Mouse (Mus musculus): ENCODE measurements around the gene Hoxb1. TPM values are rescaled to one million over a fixed set of nuclear protein-coding genes. Genes with fewer than 3 reads are reported as not detected.

Gene Hoxb1
- polyA plus RNA-seq, 1 experiment from 2014 or later, result 0.32 TPM

GRCm38 (mm10) chr11:96321846-96322245 is 43.7 kb upstream of the Hoxb1 start:
- Histone ChIP-seq H3K4me2 (replicated peaks; ENCODE audit: low read depth, low read length) (peak overlapping the region; percentile 95), H3K9ac (replicated peaks; ENCODE audit: low read depth, low read length) (peak overlapping the region; percentile 96), H3K27ac (ENCODE audit: low read length) (peak overlapping the region; percentile 100), H3K27me3 (ENCODE audit: control insufficient read depth, insufficient read depth, low read length) (no peaks in the 10 kb centered on the region), H3K4me3 (ENCODE audit: low read depth, low read length) (peak overlapping the region; percentile 70), H3K9me3 (ENCODE audit: control insufficient read depth, low read depth, low read length) (no peaks in the 10 kb centered on the region), H3K36me3 (ENCODE audit: control insufficient read depth, insufficient read depth, low read length) (peaks cover 3% of the 10 kb centered on the region; the same call in 1 of the 2 replicates), H3K4me1 (ENCODE audit: control insufficient read depth, insufficient read depth, low read length) (peaks cover 8% of the 10 kb centered on the region)
- WGBS, result 8% methylated on average over 5 of the region's 5 CpGs
- no peak for ATAC-seq (ENCODE audit: insufficient number of reproducible peaks, insufficient read depth, low FRiP score, low read depth)

- peaks cover 16% of the 10 kb centered on the region for H3K4me1 ChIP-seq (ENCODE audit: control insufficient read depth, insufficient read depth, low read length)
- no peaks in the 10 kb centered on the region for H3K27me3 ChIP-seq (ENCODE audit: control insufficient read depth, insufficient read depth, low read length)
- peak overlapping the region; percentile 70 for H3K4me3 ChIP-seq (ENCODE audit: low read depth, low read length)
- 9% methylated on average over 6 of the region's 6 CpGs for WGBS
- ATAC-seq (ENCODE audit: insufficient number of reproducible peaks, insufficient read depth, low FRiP score, low read depth), result no peak
- peaks cover 5% of the 10 kb centered on the region; the same call in 1 of the 2 replicates for H3K36me3 ChIP-seq (ENCODE audit: control insufficient read depth, insufficient read depth, low read length)
- H3K27ac ChIP-seq (ENCODE audit: low read length), result peak overlapping the region; percentile 100
- H3K4me2 ChIP-seq (replicated peaks; ENCODE audit: low read depth, low read length), result peak overlapping the region; percentile 95
- no peaks in the 10 kb centered on the region for H3K9me3 ChIP-seq (ENCODE audit: control insufficient read depth, low read depth, low read length)
- peak overlapping the region; percentile 96 for H3K9ac ChIP-seq (replicated peaks; ENCODE audit: low read depth, low read length)
Measured at GRCm38 (mm10) chr11:96322738-96323137, 42.8 kb upstream of the Hoxb1 start.

GRCm38 (mm10) chr11:96323154-96323553 is 42.4 kb upstream of the Hoxb1 start, which contains the start of gene Hoxb3:
TSS of gene Hoxb3 (plus strand) at chr11:96323326.
- peak within 1 kb of the TSS; percentile 100 for H3K27ac ChIP-seq (ENCODE audit: low read length)
- H3K36me3 ChIP-seq (ENCODE audit: control insufficient read depth, insufficient read depth, low read length), result peaks cover 5% of the 10 kb centered on the region; the same call in 1 of the 2 replicates
- H3K9me3 ChIP-seq (ENCODE audit: control insufficient read depth, low read depth, low read length), result no peaks in the 10 kb centered on the region
- peak within 1 kb of the TSS; percentile 96 for H3K9ac ChIP-seq (replicated peaks; ENCODE audit: low read depth, low read length)
- ATAC-seq (ENCODE audit: insufficient number of reproducible peaks, insufficient read depth, low FRiP score, low read depth), result no peak
- peaks cover 18% of the 10 kb centered on the region for H3K4me1 ChIP-seq (ENCODE audit: control insufficient read depth, insufficient read depth, low read length)
- 8% methylated on average over 10 of the region's 10 CpGs for WGBS
- peak within 1 kb of the TSS; percentile 95 for H3K4me2 ChIP-seq (replicated peaks; ENCODE audit: low read depth, low read length)
- peak within 1 kb of the TSS; percentile 70 for H3K4me3 ChIP-seq (ENCODE audit: low read depth, low read length)
- no peaks in the 10 kb centered on the region for H3K27me3 ChIP-seq (ENCODE audit: control insufficient read depth, insufficient read depth, low read length)

- H3K9ac ChIP-seq (replicated peaks; ENCODE audit: low read depth, low read length), result peak overlapping the region; percentile 96
- H3K36me3 ChIP-seq (ENCODE audit: control insufficient read depth, insufficient read depth, low read length), result peaks cover 5% of the 10 kb centered on the region; the same call in 1 of the 2 replicates
- peaks cover 20% of the 10 kb centered on the region for H3K4me1 ChIP-seq (ENCODE audit: control insufficient read depth, insufficient read depth, low read length)
- ATAC-seq (ENCODE audit: insufficient number of reproducible peaks, insufficient read depth, low FRiP score, low read depth), result no peak
- peak overlapping the region; percentile 100 for H3K27ac ChIP-seq (ENCODE audit: low read length)
- H3K27me3 ChIP-seq (ENCODE audit: control insufficient read depth, insufficient read depth, low read length), result no peaks in the 10 kb centered on the region
- no peaks in the 10 kb centered on the region for H3K9me3 ChIP-seq (ENCODE audit: control insufficient read depth, low read depth, low read length)
- H3K4me2 ChIP-seq (replicated peaks; ENCODE audit: low read depth, low read length), result peak overlapping the region; percentile 95
- peak overlapping the region; percentile 70 for H3K4me3 ChIP-seq (ENCODE audit: low read depth, low read length)
- 2% methylated on average over 5 of the region's 5 CpGs for WGBS
Measured at GRCm38 (mm10) chr11:96324125-96324524, 41.4 kb upstream of the Hoxb1 start.

GRCm38 (mm10) chr11:96324965-96325364 is 40.6 kb upstream of the Hoxb1 start:
- peaks cover 5% of the 10 kb centered on the region; the same call in 1 of the 2 replicates for H3K36me3 ChIP-seq (ENCODE audit: control insufficient read depth, insufficient read depth, low read length)
- 17% methylated on average over 8 of the region's 8 CpGs for WGBS
- peaks cover 27% of the 10 kb centered on the region for H3K4me1 ChIP-seq (ENCODE audit: control insufficient read depth, insufficient read depth, low read length)
- H3K4me3 ChIP-seq (ENCODE audit: low read depth, low read length), result peak overlapping the region; percentile 70
- no peak for ATAC-seq (ENCODE audit: insufficient number of reproducible peaks, insufficient read depth, low FRiP score, low read depth)
- no peaks in the 10 kb centered on the region for H3K27me3 ChIP-seq (ENCODE audit: control insufficient read depth, insufficient read depth, low read length)
- H3K9ac ChIP-seq (replicated peaks; ENCODE audit: low read depth, low read length), result peak overlapping the region; percentile 96
- peak overlapping the region; percentile 95 for H3K4me2 ChIP-seq (replicated peaks; ENCODE audit: low read depth, low read length)
- H3K27ac ChIP-seq (ENCODE audit: low read length), result peak overlapping the region; percentile 100
- no peaks in the 10 kb centered on the region for H3K9me3 ChIP-seq (ENCODE audit: control insufficient read depth, low read depth, low read length)

- WGBS, result 15% methylated on average over 22 of the region's 22 CpGs
- ATAC-seq (ENCODE audit: insufficient number of reproducible peaks, insufficient read depth, low FRiP score, low read depth), result no peak
- Histone ChIP-seq H3K27me3 (ENCODE audit: control insufficient read depth, insufficient read depth, low read length) (no peaks in the 10 kb centered on the region), H3K4me3 (ENCODE audit: low read depth, low read length) (peak overlapping the region; percentile 70), H3K36me3 (ENCODE audit: control insufficient read depth, insufficient read depth, low read length) (0 out of 2 replicates have a peak, but pooled peaks cover 2% of the 10 kb centered on the region), H3K4me1 (ENCODE audit: control insufficient read depth, insufficient read depth, low read length) (peaks cover 32% of the 10 kb centered on the region), H3K9ac (replicated peaks; ENCODE audit: low read depth, low read length) (peak overlapping the region; percentile 96), H3K27ac (ENCODE audit: low read length) (peak overlapping the region; percentile 100), H3K9me3 (ENCODE audit: control insufficient read depth, low read depth, low read length) (no peaks in the 10 kb centered on the region), H3K4me2 (replicated peaks; ENCODE audit: low read depth, low read length) (peak overlapping the region; percentile 95)
Measured at GRCm38 (mm10) chr11:96325747-96326212, 39.8 kb upstream of the Hoxb1 start.

GRCm38 (mm10) chr11:96326705-96327104 is 38.8 kb upstream of the Hoxb1 start:
- peak overlapping the region; percentile 70 for H3K4me3 ChIP-seq (ENCODE audit: low read depth, low read length)
- no peaks in the 10 kb centered on the region for H3K9me3 ChIP-seq (ENCODE audit: control insufficient read depth, low read depth, low read length)
- ATAC-seq (ENCODE audit: insufficient number of reproducible peaks, insufficient read depth, low FRiP score, low read depth), result no peak
- peak overlapping the region; percentile 96 for H3K9ac ChIP-seq (replicated peaks; ENCODE audit: low read depth, low read length)
- H3K4me2 ChIP-seq (replicated peaks; ENCODE audit: low read depth, low read length), result peak overlapping the region; percentile 95
- 8% methylated on average over 12 of the region's 12 CpGs for WGBS
- peak overlapping the region; percentile 100 for H3K27ac ChIP-seq (ENCODE audit: low read length)
- H3K4me1 ChIP-seq (ENCODE audit: control insufficient read depth, insufficient read depth, low read length), result peaks cover 40% of the 10 kb centered on the region
- 0 out of 2 replicates have a peak, but pooled peaks cover 2% of the 10 kb centered on the region for H3K36me3 ChIP-seq (ENCODE audit: control insufficient read depth, insufficient read depth, low read length)
- H3K27me3 ChIP-seq (ENCODE audit: control insufficient read depth, insufficient read depth, low read length), result no peaks in the 10 kb centered on the region

GRCm38 (mm10) chr11:96327122-96327521 is 38.4 kb upstream of the Hoxb1 start:
- no peak for ATAC-seq (ENCODE audit: insufficient number of reproducible peaks, insufficient read depth, low FRiP score, low read depth)
- Histone ChIP-seq H3K27me3 (ENCODE audit: control insufficient read depth, insufficient read depth, low read length) (no peaks in the 10 kb centered on the region), H3K9me3 (ENCODE audit: control insufficient read depth, low read depth, low read length) (no peaks in the 10 kb centered on the region), H3K4me1 (ENCODE audit: control insufficient read depth, insufficient read depth, low read length) (peaks cover 44% of the 10 kb centered on the region), H3K4me2 (replicated peaks; ENCODE audit: low read depth, low read length) (peak overlapping the region; percentile 95), H3K27ac (ENCODE audit: low read length) (peak overlapping the region; percentile 100), H3K4me3 (ENCODE audit: low read depth, low read length) (peak overlapping the region; percentile 70), H3K36me3 (ENCODE audit: control insufficient read depth, insufficient read depth, low read length) (0 out of 2 replicates have a peak, but pooled peaks cover 2% of the 10 kb centered on the region), H3K9ac (replicated peaks; ENCODE audit: low read depth, low read length) (peak overlapping the region; percentile 96)
- 17% methylated on average over 7 of the region's 7 CpGs for WGBS

Data from stomach, embryonic 14.5 days (tissue).